Mouse (Mus musculus): ENCODE data around the gene Dgkb.

Gene Dgkb

DNA sequence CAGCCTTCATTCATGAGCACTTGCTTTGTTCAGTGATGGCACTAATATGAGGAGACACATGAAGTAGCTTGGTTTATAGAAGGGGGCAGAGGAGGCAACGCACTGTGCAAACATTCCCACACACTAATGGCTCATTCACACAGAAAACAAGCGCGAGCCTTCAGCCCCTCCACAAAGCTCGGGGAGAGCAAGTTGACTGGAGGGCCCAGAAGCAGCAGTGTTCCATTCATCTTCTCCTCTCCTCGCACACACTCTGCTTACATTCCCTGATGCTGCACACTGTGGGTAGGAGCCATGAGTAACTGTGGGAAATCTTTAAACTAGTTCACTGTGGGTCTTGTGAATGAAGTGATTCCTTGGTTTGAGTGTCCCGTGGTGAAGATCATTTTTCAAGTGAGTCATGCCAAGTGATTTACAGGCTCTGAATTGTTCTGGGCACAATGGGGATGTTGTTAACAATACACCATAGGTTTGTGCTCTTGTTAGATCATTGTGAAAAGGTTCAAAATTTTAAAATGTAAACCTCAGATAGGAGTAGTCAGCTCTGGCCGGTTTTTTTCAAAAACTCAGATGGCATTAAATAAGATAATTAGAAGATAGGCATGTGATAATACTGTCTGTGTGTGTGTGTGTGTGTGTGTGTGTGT is 779.0 kb downstream of the Dgkb start:
- DNase-seq (ENCODE audit: low spot score), result no peak

DNA sequence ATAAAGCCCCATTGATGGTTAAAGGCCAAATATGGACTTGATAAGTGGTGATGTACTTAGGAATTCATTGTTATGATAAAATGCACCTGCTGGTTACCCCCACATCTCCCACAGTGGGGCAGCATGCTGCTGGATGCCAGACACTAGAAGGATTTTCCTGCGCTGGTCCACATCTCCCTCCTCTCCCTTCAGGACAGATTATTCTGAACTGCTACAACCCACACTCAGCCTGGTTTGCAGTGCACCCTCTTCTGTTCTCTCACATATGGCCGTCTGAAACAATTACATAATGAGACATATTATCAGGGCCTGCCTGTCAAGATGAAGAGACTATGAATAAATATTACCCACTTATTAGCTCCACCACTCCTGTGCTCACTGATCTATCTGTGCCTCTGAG is 780.6 kb downstream of the Dgkb start:
- no peak for DNase-seq (ENCODE audit: low spot score)

GRCm38 (mm10) chr12:38600165-38600845 is 782.8 kb downstream of the Dgkb start:
- DNase-seq (ENCODE audit: low spot score), result no peak

- DNase-seq (ENCODE audit: low spot score), result no peak
Measured at GRCm38 (mm10) chr12:38608104-38608503, 790.6 kb downstream of the Dgkb start.

- DNase-seq (ENCODE audit: low spot score), result no peak
Measured at GRCm38 (mm10) chr12:38668265-38668664, 850.7 kb downstream of the Dgkb start.
